Mouse (Mus musculus) olfactory bulb, adult 2 months (tissue): ENCODE measurements around the gene Mcm8. TPM values are rescaled to one million over a fixed set of nuclear protein-coding genes. Genes with fewer than 3 reads are reported as not detected.

ENCODE experiments used
- H3K27ac ChIP-seq: fragments of 200-500 bp; 2 replicates; pipeline ENCODE4 v1.5.1; 2012; ENCODE audit warnings: low read depth, low read length; ENCODE audit not compliant: insufficient read depth
- H3K4me1 ChIP-seq: fragments of 200-500 bp; 2 replicates; pipeline ENCODE4 v1.6.1; 2012; ENCODE audit warnings: low read length; ENCODE audit not compliant: control insufficient read depth, insufficient read depth
- H3K4me3 ChIP-seq: fragments of 200-500 bp; 2 replicates; pipeline ENCODE4 v1.5.1; 2012; ENCODE audit warnings: mild to moderate bottlenecking, low read depth, low read length, moderate library complexity; ENCODE audit not compliant: insufficient read depth
- CTCF ChIP-seq: fragments of 200-500 bp; IDR thresholded peaks from 2 replicates; pipeline ENCODE4 v1.5.1; 2012; ENCODE audit warnings: low read depth, mild to moderate bottlenecking, low read length, moderate library complexity; ENCODE audit not compliant: insufficient read depth
- POLR2A ChIP-seq: fragments of 200-500 bp; IDR thresholded peaks from 2 replicates; pipeline ENCODE4 v1.6.1; 2012; ENCODE audit warnings: mild to moderate bottlenecking, low read depth, low read length, moderate library complexity; ENCODE audit not compliant: insufficient read depth
- WGBS: fragments of 180-500 bp; shearing (Covaris S2); methylation state at CpG from one replicate; pipeline ENCODE4 v1.1.7; 2018; 5-methylcytosine and 5-hydroxymethylcytosine counted together
- polyA plus RNA-seq: library from polyadenylated mRNA; stranded (reverse); fragments of >200 nt; gene quantifications from 2 replicates; pipeline ENCODE4 v1.2.4, GENCODE M21; 2012; ENCODE audit warnings: low replicate concordance; ENCODE audit not compliant: missing spikeins, insufficient read depth, insufficient read length

Gene Mcm8
- polyA plus RNA-seq, 1 experiment = not detected

DNA sequence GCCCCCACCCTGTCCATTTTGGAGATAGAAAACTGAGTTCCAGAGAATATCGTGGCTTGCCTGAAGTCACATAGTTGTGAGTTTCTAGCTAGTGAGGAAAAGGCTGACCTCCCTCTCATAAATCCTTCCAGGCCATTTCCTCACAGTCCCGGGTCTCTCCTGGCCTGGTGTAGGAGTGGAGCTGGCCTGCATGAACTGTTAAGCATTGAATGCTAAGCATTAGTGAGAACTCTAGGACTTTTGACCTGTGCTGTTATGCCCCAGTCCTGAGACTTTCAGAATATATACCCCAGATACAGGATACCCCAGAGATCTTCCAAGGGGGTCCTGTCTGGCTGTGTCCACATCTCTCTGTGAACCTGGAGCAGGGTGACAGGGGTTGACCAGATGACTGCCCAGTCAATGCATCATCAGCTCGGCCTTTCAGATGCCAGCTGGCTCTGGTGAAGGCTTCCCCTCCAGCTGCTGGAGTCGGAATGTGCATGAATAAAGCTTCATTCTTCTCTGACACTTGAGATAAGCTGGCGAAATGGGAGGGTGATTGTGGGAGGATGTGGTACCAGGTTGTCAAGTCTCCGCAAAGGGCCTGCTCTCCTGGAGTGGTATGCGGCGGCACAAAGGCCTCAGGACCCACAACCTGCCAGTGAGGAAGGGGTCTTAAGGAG, 68.5 kb downstream of the Mcm8 start:
- TF ChIP-seq POLR2A (no peak), CTCF (no peak)
- Histone ChIP-seq H3K27ac (no peak overlapping the region), H3K4me3 (no peak overlapping the region), H3K4me1 (peaks cover 4% of the 10 kb centered on the region)
- WGBS = 79% methylated on average over 8 of the region's 8 CpGs

DNA sequence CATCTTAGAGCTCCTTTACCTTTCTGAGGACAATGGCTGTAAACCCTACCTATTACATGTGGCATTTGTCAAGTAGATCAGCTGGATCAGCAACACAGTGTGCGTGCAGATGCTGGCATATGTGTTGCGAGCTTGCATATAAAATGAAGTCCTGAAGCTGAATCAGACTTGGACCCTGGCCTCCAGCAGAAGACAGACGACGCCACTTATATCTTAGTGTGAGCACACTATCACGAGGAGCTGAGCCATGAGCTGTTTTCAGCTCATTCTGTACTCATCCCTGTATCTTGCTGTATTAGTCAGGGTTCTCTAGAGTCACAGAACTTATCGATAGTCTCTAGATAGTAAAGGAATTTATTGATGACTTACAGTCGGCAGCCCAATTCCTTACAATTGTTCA, 69.4 kb downstream of the Mcm8 start:
- no peak for TF ChIP-seq CTCF
- no peak for TF ChIP-seq POLR2A
- no peak overlapping the region for H3K27ac ChIP-seq
- H3K4me1 ChIP-seq = no peaks in the 10 kb centered on the region
- 89% methylated on average over 7 of the region's 7 CpGs for WGBS
- no peak overlapping the region for H3K4me3 ChIP-seq

Other genes starting within 250 kb of the Mcm8 start
- gene Gpcpd1, start 228.4 kb upstream of the Mcm8 start, polyA plus RNA-seq = not detected in 2 replicates
- gene Shld1, start 129.2 kb upstream of the Mcm8 start, polyA plus RNA-seq = not detected in 2 replicates
- gene Chgb, start 34.9 kb upstream of the Mcm8 start, polyA plus RNA-seq = 149 TPM in 1 of 2 replicates, not detected in the other
- gene Trmt6, start 86 bp upstream of the Mcm8 start, polyA plus RNA-seq = not detected in 2 replicates
- gene Crls1, start 30.5 kb downstream of the Mcm8 start, polyA plus RNA-seq = not detected in 2 replicates
- gene Lrrn4, start 64.8 kb downstream of the Mcm8 start, polyA plus RNA-seq = not detected in 2 replicates
- gene Fermt1, start 129.8 kb downstream of the Mcm8 start, polyA plus RNA-seq = not detected in 2 replicates